Mouse (Mus musculus) adrenal gland, postnatal 10 days (tissue): ENCODE measurements around the gene Atp6v0b. TPM values are rescaled to one million over a fixed set of nuclear protein-coding genes. Genes with fewer than 3 reads are reported as not detected.

Source experiments
- DNase-seq: peaks from one replicate; pipeline ENCODE4 v3.0.0; 2021; ENCODE audit warnings: mixed read lengths
- total RNA-seq, 2 experiments: library from RNA; stranded (reverse); gene quantifications; 2 replicates each; pipeline ENCODE4 v1.2.3; 2021

Atp6v0b gene
- total RNA-seq, 2 experiments from 2014 or later = 145 to 149 TPM

DNA sequence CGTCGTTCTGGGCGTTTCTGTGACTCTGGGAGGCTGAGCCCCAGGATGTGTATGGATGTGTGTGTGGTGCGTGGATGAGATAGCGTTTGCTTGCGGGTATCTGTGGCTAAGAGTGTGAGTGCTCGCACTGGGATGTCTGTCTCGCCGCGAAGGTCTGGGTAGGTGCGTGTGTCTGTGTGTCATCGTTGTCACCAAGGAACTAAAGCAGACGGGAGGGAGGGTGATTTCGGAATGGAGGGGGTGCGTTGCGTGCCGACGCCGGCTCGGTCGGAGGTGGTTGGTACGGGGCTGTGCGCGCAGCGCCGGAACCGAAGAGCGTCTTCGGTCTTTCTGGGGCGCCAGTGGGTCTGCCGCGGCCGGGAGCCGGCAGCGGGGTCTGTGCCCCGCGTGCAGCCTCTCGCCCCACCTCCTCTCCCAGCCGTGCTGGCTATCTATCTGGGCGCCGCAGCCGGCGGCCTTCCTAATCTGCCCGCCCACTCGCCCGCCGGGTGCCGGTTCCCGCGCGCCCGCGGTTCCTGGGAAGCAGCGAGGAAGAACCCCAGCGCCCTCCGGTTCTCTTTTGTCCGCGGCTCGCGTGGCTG, 51.5 kb downstream of the Atp6v0b start:
- DNase-seq = peak; percentile 65

DNA sequence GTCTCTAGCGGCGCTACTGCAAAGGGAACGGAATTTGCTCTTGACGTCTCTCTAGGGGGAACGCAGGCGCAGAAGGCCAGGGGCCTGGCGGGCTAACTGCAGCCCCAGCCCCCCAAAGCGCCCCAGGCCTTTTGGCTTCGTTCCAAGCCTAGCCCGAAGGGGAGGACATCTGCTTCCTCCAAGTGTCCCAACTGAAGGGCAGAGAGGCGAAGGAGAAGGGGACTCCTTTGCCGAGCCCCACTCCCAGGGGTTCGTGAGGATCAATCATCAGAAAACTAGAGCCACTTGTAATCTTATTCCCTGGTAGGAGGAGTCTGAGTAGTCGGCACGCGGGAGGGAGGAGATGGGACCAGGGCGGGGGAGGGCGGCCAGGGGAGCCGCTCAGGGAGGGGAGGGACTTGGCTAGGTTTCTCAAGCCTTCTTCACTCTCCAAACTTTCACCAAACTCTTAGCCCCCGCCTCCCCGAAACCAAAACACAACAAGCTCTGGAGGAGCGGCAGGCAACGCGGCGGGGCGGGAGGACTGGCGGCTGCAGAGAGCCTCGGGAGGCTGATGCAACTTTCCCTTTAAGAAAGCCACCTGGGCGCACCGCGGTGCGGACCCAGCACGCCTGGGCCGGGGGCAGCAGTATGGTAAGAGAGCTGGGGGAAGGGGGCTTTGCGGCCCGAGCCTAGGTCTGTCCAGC, 52.1 kb downstream of the Atp6v0b start:
- peak; percentile 79 for DNase-seq

DNA sequence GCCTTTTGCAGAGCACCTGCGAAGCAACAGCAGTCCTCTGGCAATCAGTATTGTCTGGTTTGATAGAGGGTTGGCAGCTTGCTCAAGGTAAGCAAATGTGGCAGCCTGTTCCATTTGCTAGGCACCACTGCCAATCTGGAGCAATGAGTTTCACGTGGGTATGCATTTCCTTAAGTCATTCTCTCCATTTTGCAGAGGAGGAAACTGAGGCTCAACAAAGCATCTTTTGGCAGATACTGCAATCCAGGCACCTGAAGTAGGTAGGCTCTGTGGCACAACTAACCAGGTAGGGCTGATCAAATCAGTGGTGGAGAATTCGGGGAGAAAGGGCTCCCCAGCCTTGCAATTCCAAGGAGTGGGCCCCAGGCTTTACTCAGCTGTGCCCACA, 52.7 kb downstream of the Atp6v0b start, which contains the start of gene Slc6a9:
Slc6a9 (plus strand) TSS at position 50 of the 388 bp plus-strand sequence.
- DNase-seq = no peak

Other genes with a start within 250 kb of the Atp6v0b start
- gene Dmap1, start 205.1 kb downstream of the Atp6v0b start, total RNA-seq = 10 to 100 TPM; 25.6 to 29.6 TPM
- not detected for gene Gm12845, start 162.9 kb downstream of the Atp6v0b start, total RNA-seq
- not detected for gene Klf17, start 121.7 kb downstream of the Atp6v0b start, total RNA-seq
- gene Slc6a9, start 52.8 kb downstream of the Atp6v0b start, total RNA-seq = 1 to 10 TPM; 8.6 to 9.2 TPM
- under 1 TPM; 0.64 to 0.78 TPM for gene Ccdc24, start 14.8 kb downstream of the Atp6v0b start, total RNA-seq
- gene B4galt2, start 3.8 kb downstream of the Atp6v0b start, total RNA-seq = 10 to 100 TPM; 14.2 to 17.7 TPM
- 1 to 10 TPM; 5.6 to 7.0 TPM for gene Dph2, start 4.7 kb upstream of the Atp6v0b start, total RNA-seq
- gene Ipo13, start 27.7 kb upstream of the Atp6v0b start, total RNA-seq = 10 to 100 TPM; 39.0 to 55.1 TPM
- gene Artn, start 42.4 kb upstream of the Atp6v0b start, total RNA-seq = under 1 TPM; 0.12 to 0.42 TPM
- gene St3gal3, start 247.6 kb upstream of the Atp6v0b start, total RNA-seq = 10 to 100 TPM; 30.5 to 32.0 TPM